Mouse (Mus musculus): ENCODE data around the gene Aaed1. TPM values are rescaled to one million over a fixed set of nuclear protein-coding genes. Genes with fewer than 3 reads are reported as not detected.
A peak's percentile ranks its signal among the peaks of the same experiment; 100 is the strongest.

Aaed1 gene
- polyA plus RNA-seq, 1 experiment from 2014 or later: 36.0 TPM

- WGBS: 66% methylated on average over 3 of the region's 3 CpGs
- no peaks in the 10 kb centered on the region for H3K27me3 ChIP-seq
Measured at GRCm38 (mm10) chr13:64306078-64306477, 6.4 kb downstream of the Aaed1 start.

GRCm38 (mm10) chr13:64299069-64299468, 13.4 kb downstream of the Aaed1 start:
- Histone ChIP-seq H3K4me2 (no peak overlapping the region), H3K27ac (no peak overlapping the region), H3K4me1 (no peaks in the 10 kb centered on the region), H3K4me3 (no peak overlapping the region), H3K27me3 (no peaks in the 10 kb centered on the region), H3K9ac (no peak overlapping the region), H3K9me3 (no peaks in the 10 kb centered on the region), H3K36me3 (peaks cover 31% of the 10 kb centered on the region; the same call in 1 of the 2 replicates)
- 89% methylated on average over 1 of the region's 1 CpGs for WGBS
- no peak for ATAC-seq (ENCODE audit: insufficient number of reproducible peaks, insufficient read depth, low FRiP score, low TSS enrichment, low read depth)

More at GRCm38 (mm10) chr13:64306078-64306477, 6.4 kb downstream of the Aaed1 start:
- no peaks in the 10 kb centered on the region for H3K9me3 ChIP-seq
- ATAC-seq (ENCODE audit: insufficient number of reproducible peaks, insufficient read depth, low FRiP score, low TSS enrichment, low read depth): no peak
- H3K27ac ChIP-seq: no peak overlapping the region
- peaks cover 22% of the 10 kb centered on the region; the same call in 1 of the 2 replicates for H3K36me3 ChIP-seq
- H3K4me3 ChIP-seq: no peak overlapping the region
- no peak overlapping the region for H3K4me2 ChIP-seq
- no peak overlapping the region for H3K9ac ChIP-seq
- peaks cover 8% of the 10 kb centered on the region; the same call in 1 of the 2 replicates for H3K4me1 ChIP-seq

GRCm38 (mm10) chr13:64286791-64287190, 25.7 kb downstream of the Aaed1 start:
- Histone ChIP-seq H3K4me1 (peaks cover 9% of the 10 kb centered on the region; the same call in 1 of the 2 replicates), H3K9me3 (0 out of 2 replicates have a peak, but pooled peaks cover 8% of the 10 kb centered on the region), H3K9ac (no peak overlapping the region), H3K27ac (no peak overlapping the region), H3K4me3 (no peak overlapping the region), H3K36me3 (peaks cover 3% of the 10 kb centered on the region; the same call in 1 of the 2 replicates), H3K4me2 (no peak overlapping the region), H3K27me3 (no peaks in the 10 kb centered on the region)
- ATAC-seq (ENCODE audit: insufficient number of reproducible peaks, insufficient read depth, low FRiP score, low TSS enrichment, low read depth): no peak
- 33% methylated on average over 4 of the region's 4 CpGs for WGBS

GRCm38 (mm10) chr13:64286321-64286720, 26.2 kb downstream of the Aaed1 start:
- 0 out of 2 replicates have a peak, but pooled peaks cover under 1% of the 10 kb centered on the region for H3K36me3 ChIP-seq
- H3K27ac ChIP-seq: no peak overlapping the region
- no peak overlapping the region for H3K9ac ChIP-seq
- H3K4me1 ChIP-seq: peaks cover 9% of the 10 kb centered on the region; the same call in 1 of the 2 replicates
- no peak for ATAC-seq (ENCODE audit: insufficient number of reproducible peaks, insufficient read depth, low FRiP score, low TSS enrichment, low read depth)
- H3K4me3 ChIP-seq: no peak overlapping the region
- no peak overlapping the region for H3K4me2 ChIP-seq
- no peaks in the 10 kb centered on the region for H3K27me3 ChIP-seq
- 0 out of 2 replicates have a peak, but pooled peaks cover 8% of the 10 kb centered on the region for H3K9me3 ChIP-seq
- WGBS: 48% methylated on average over 4 of the region's 4 CpGs

- H3K4me1 ChIP-seq: peaks cover 9% of the 10 kb centered on the region; the same call in 1 of the 2 replicates
- no peak overlapping the region for H3K27ac ChIP-seq
- H3K27me3 ChIP-seq: no peaks in the 10 kb centered on the region
- H3K36me3 ChIP-seq: no peaks in the 10 kb centered on the region
- 0 out of 2 replicates have a peak, but pooled peaks cover 8% of the 10 kb centered on the region for H3K9me3 ChIP-seq
- WGBS: 99% methylated on average over 2 of the region's 2 CpGs
- ATAC-seq (ENCODE audit: insufficient number of reproducible peaks, insufficient read depth, low FRiP score, low TSS enrichment, low read depth): no peak
- no peak overlapping the region for H3K4me2 ChIP-seq
- H3K9ac ChIP-seq: no peak overlapping the region
- H3K4me3 ChIP-seq: no peak overlapping the region
Measured at GRCm38 (mm10) chr13:64284676-64285075, 27.8 kb downstream of the Aaed1 start.

GRCm38 (mm10) chr13:64280940-64281339, 31.6 kb downstream of the Aaed1 start:
- H3K4me3 ChIP-seq: no peak overlapping the region
- H3K27me3 ChIP-seq: no peaks in the 10 kb centered on the region
- 89% methylated on average over 5 of the region's 5 CpGs for WGBS
- H3K27ac ChIP-seq: no peak overlapping the region
- no peak overlapping the region for H3K9ac ChIP-seq
- no peak for ATAC-seq (ENCODE audit: insufficient number of reproducible peaks, insufficient read depth, low FRiP score, low TSS enrichment, low read depth)
- 0 out of 2 replicates have a peak, but pooled peaks cover 8% of the 10 kb centered on the region for H3K9me3 ChIP-seq
- H3K36me3 ChIP-seq: no peaks in the 10 kb centered on the region
- no peaks in the 10 kb centered on the region for H3K4me1 ChIP-seq
- H3K4me2 ChIP-seq: no peak overlapping the region

GRCm38 (mm10) chr13:64275754-64276127, 36.8 kb downstream of the Aaed1 start:
- Histone ChIP-seq H3K9me3 (no peaks in the 10 kb centered on the region), H3K36me3 (no peaks in the 10 kb centered on the region), H3K27me3 (no peaks in the 10 kb centered on the region), H3K4me1 (peaks cover 11% of the 10 kb centered on the region; the same call in 1 of the 2 replicates), H3K4me2 (peak overlapping the region; percentile 98), H3K4me3 (peak overlapping the region; percentile 85), H3K27ac (no peak overlapping the region), H3K9ac (peak overlapping the region; percentile 84)
- 12% methylated on average over 9 of the region's 9 CpGs for WGBS
- no peak for ATAC-seq (ENCODE audit: insufficient number of reproducible peaks, insufficient read depth, low FRiP score, low TSS enrichment, low read depth)

- no peaks in the 10 kb centered on the region for H3K9me3 ChIP-seq
- ATAC-seq (ENCODE audit: insufficient number of reproducible peaks, insufficient read depth, low FRiP score, low TSS enrichment, low read depth): peak; percentile 95
- WGBS: under 1% methylated on average over 57 of the region's 57 CpGs
- H3K27me3 ChIP-seq: no peaks in the 10 kb centered on the region
- H3K4me3 ChIP-seq: peak within 1 kb of the TSS; percentile 85
- H3K9ac ChIP-seq: peak within 1 kb of the TSS; percentile 84
- peak within 1 kb of the TSS; percentile 98 for H3K4me2 ChIP-seq
- H3K4me1 ChIP-seq: peaks cover 11% of the 10 kb centered on the region; the same call in 1 of the 2 replicates
- H3K36me3 ChIP-seq: no peaks in the 10 kb centered on the region
- no peak within 1 kb of the TSS for H3K27ac ChIP-seq
Measured at GRCm38 (mm10) chr13:64274879-64275753, 37.4 kb downstream of the Aaed1 start, which contains the start of gene Cdc14b. Gene Cdc14b (minus strand): TSS chr13:64275290.

GRCm38 (mm10) chr13:64273891-64274844, 38.3 kb downstream of the Aaed1 start:
- peaks cover 11% of the 10 kb centered on the region; the same call in 1 of the 2 replicates for H3K4me1 ChIP-seq
- no peak overlapping the region for H3K27ac ChIP-seq
- no peaks in the 10 kb centered on the region for H3K27me3 ChIP-seq
- peak; percentile 28; the same call in 1 of the 2 replicates for ATAC-seq (ENCODE audit: insufficient number of reproducible peaks, insufficient read depth, low FRiP score, low TSS enrichment, low read depth)
- no peaks in the 10 kb centered on the region for H3K9me3 ChIP-seq
- H3K4me2 ChIP-seq: peak overlapping the region; percentile 98
- peak overlapping the region; percentile 85 for H3K4me3 ChIP-seq
- peak overlapping the region; percentile 84 for H3K9ac ChIP-seq
- WGBS: under 1% methylated on average over 80 of the region's 95 CpGs
- no peaks in the 10 kb centered on the region for H3K36me3 ChIP-seq

GRCm38 (mm10) chr13:64273352-64273751, 39.2 kb downstream of the Aaed1 start:
- no peak for ATAC-seq (ENCODE audit: insufficient number of reproducible peaks, insufficient read depth, low FRiP score, low TSS enrichment, low read depth)
- peak overlapping the region; percentile 85 for H3K4me3 ChIP-seq
- no peak overlapping the region for H3K9ac ChIP-seq
- H3K36me3 ChIP-seq: no peaks in the 10 kb centered on the region
- H3K4me1 ChIP-seq: peaks cover 11% of the 10 kb centered on the region; the same call in 1 of the 2 replicates
- peak overlapping the region; percentile 98 for H3K4me2 ChIP-seq
- 35% methylated on average over 8 of the region's 8 CpGs for WGBS
- no peaks in the 10 kb centered on the region for H3K27me3 ChIP-seq
- no peak overlapping the region for H3K27ac ChIP-seq
- no peaks in the 10 kb centered on the region for H3K9me3 ChIP-seq

GRCm38 (mm10) chr13:64268384-64268783, 44.1 kb downstream of the Aaed1 start:
- no peak for ATAC-seq (ENCODE audit: insufficient number of reproducible peaks, insufficient read depth, low FRiP score, low TSS enrichment, low read depth)
- H3K4me2 ChIP-seq: no peak overlapping the region
- WGBS: 82% methylated on average over 4 of the region's 4 CpGs

More at GRCm38 (mm10) chr13:64268384-64268783, 44.1 kb downstream of the Aaed1 start:
- H3K27me3 ChIP-seq: no peaks in the 10 kb centered on the region
- no peaks in the 10 kb centered on the region for H3K9me3 ChIP-seq
- H3K36me3 ChIP-seq: no peaks in the 10 kb centered on the region
- H3K4me3 ChIP-seq: no peak overlapping the region
- no peak overlapping the region for H3K9ac ChIP-seq
- H3K27ac ChIP-seq: no peak overlapping the region
- H3K4me1 ChIP-seq: peaks cover 3% of the 10 kb centered on the region; the same call in 1 of the 2 replicates
